8 mouse cellular contexts compared by ENCODE assay signal in the genomic region with DNA sequence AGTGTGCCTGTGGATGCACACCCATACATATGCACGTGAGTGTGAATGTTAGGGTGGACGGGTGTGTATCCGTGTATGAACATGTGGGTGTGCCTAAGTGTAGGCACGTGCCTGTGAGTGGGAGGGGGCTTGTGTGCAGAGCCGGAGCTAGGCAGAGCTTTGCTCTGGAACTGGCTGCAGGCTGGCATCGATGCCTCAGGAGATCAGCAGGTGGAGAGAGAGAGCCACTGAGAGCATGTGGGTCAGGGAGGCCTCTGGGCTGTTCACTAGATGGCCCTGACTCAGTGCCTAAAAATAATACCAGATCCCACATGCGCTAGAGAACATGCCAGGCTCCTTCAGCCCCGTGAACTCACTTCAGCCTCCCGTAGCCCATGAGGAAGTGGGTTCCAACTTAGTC. TPM values are rescaled to one million over a fixed set of nuclear protein-coding genes. Genes with fewer than 3 reads are reported as not detected.
DNase-seq lines count a peak whose midpoint lies in the region; ATAC-seq and TF ChIP-seq lines count a peak whose summit lies in the region.

No protein-coding gene starts in this region.

- H3K4me1 ChIP-seq in kidney, postnatal 0 days (replicated peaks; ENCODE audit: insufficient read depth, low read length), result peaks cover 27% of the 10 kb centered on the region
- H3K4me1 ChIP-seq in embryonic facial prominence, embryonic 10.5 days, result peaks cover 90% of the 10 kb centered on the region
- peaks cover 31% of the 10 kb centered on the region for H3K4me1 ChIP-seq in hindbrain, embryonic 14.5 days (replicated peaks; ENCODE audit: control insufficient read depth, insufficient read depth, low read length)

- H3K9me3 ChIP-seq in kidney, postnatal 0 days (replicated peaks; ENCODE audit: low read length), result no peaks in the 10 kb centered on the region
- H3K9me3 ChIP-seq in embryonic facial prominence, embryonic 10.5 days, result no peaks in the 10 kb centered on the region
- H3K9me3 ChIP-seq in hindbrain, embryonic 14.5 days (ENCODE audit: control insufficient read depth, low read length), result no peaks in the 10 kb centered on the region

- 49% methylated on average over 9 of the region's 9 CpGs for WGBS in kidney, postnatal 0 days
- 72% methylated on average over 9 of the region's 9 CpGs for WGBS in embryonic facial prominence, embryonic 10.5 days
- WGBS in hindbrain, embryonic 14.5 days, result 52% methylated on average over 9 of the region's 9 CpGs

- ATAC-seq in kidney, postnatal 0 days (replicated peaks; ENCODE audit: low FRiP score, low read depth), result peak; percentile 19
- ATAC-seq in hindbrain, embryonic 14.5 days (ENCODE audit: low FRiP score), result peak; percentile 28

- DNase-seq in kidney, postnatal 0 days (ENCODE audit: low spot score), result no peak
- no peak for DNase-seq in kidney, postnatal 25 days
- DNase-seq in NIH3T3 (ENCODE audit: low read depth), result peak; percentile 40
- no peak for DNase-seq in embryonic facial prominence, embryonic 10.5 days (ENCODE audit: low spot score)
- DNase-seq in hindbrain, embryonic 14.5 days (ENCODE audit: low spot score), result no peak
- peak; percentile 76 for DNase-seq in retina, postnatal 1 day
- no peak for DNase-seq in embryo, embryonic 9.5 days (ENCODE audit: extremely low spot score)
- no peak for DNase-seq in spleen, adult 12 weeks (ENCODE audit: low spot score)

- no peak overlapping the region for H3K9ac ChIP-seq in kidney, postnatal 0 days (ENCODE audit: low read depth, low read length)
- H3K9ac ChIP-seq in hindbrain, embryonic 14.5 days, result no peak overlapping the region

- no peaks in the 10 kb centered on the region for H3K36me3 ChIP-seq in kidney, postnatal 0 days (ENCODE audit: insufficient read depth, low read length)
- H3K36me3 ChIP-seq in embryonic facial prominence, embryonic 10.5 days (replicated peaks), result no peaks in the 10 kb centered on the region
- H3K36me3 ChIP-seq in hindbrain, embryonic 14.5 days (replicated peaks; ENCODE audit: control insufficient read depth, insufficient read depth), result no peaks in the 10 kb centered on the region

- H3K27me3 ChIP-seq in kidney, postnatal 0 days (ENCODE audit: insufficient read depth, low read length), result no peaks in the 10 kb centered on the region
- H3K27me3 ChIP-seq in embryonic facial prominence, embryonic 10.5 days (replicated peaks; ENCODE audit: low read depth, poor library complexity, severe bottlenecking), result 0 out of 2 replicates have a peak, but pooled peaks cover 6% of the 10 kb centered on the region
- no peaks in the 10 kb centered on the region for H3K27me3 ChIP-seq in hindbrain, embryonic 14.5 days (ENCODE audit: control insufficient read depth, insufficient read depth, low read length)

- peak; percentile 59 for TF ChIP-seq CTCF in kidney, postnatal 0 days (IDR thresholded peaks at IDR 0.05; ENCODE audit: low read depth)

- no peak overlapping the region for H3K27ac ChIP-seq in kidney, postnatal 0 days
- peak overlapping the region; percentile 63 for H3K27ac ChIP-seq in embryonic facial prominence, embryonic 10.5 days (replicated peaks)
- no peak overlapping the region for H3K27ac ChIP-seq in hindbrain, embryonic 14.5 days

- no peak overlapping the region for H3K4me2 ChIP-seq in kidney, postnatal 0 days (ENCODE audit: low read length)
- no peak overlapping the region for H3K4me2 ChIP-seq in hindbrain, embryonic 14.5 days (replicated peaks)

- H3K4me3 ChIP-seq in kidney, postnatal 0 days (replicated peaks; ENCODE audit: low read depth, low read length), result no peak overlapping the region
- H3K4me3 ChIP-seq in embryonic facial prominence, embryonic 10.5 days, result no peak overlapping the region
- no peak overlapping the region for H3K4me3 ChIP-seq in hindbrain, embryonic 14.5 days (replicated peaks; ENCODE audit: low read length)

RNA-seq across cellular contexts. Expression of a gene that starts 51.3 kb away (rescaled TPM):
- 36.5 and 41.4 TPM in 2 replicates for polyA plus RNA-seq in kidney, postnatal 0 days (2015; fragmentation: Nextera tagmentation; extraction: Ambion mirVana)
- 34.7 and 35.4 TPM in 2 replicates for polyA plus RNA-seq in embryonic facial prominence, embryonic 10.5 days (2016; fragmentation: Nextera tagmentation; extraction: Ambion mirVana)
- polyA plus RNA-seq in hindbrain, embryonic 14.5 days (2014; fragmentation: Nextera tagmentation; extraction: Ambion mirVana), result 48.4 and 52.2 TPM in 2 replicates

Comparison
In these comparisons a context has a peak if more than half of its experiments do, and no peak if none do; other contexts are left out.
1. DNase-seq: peak in NIH3T3 (single experiment) and retina, postnatal 1 day (single experiment); none in kidney, postnatal 0 days (single experiment), kidney, postnatal 25 days (0 of 2), embryonic facial prominence, embryonic 10.5 days (single experiment), hindbrain, embryonic 14.5 days (single experiment), embryo, embryonic 9.5 days (single experiment) and spleen, adult 12 weeks (single experiment).